Mouse (Mus musculus): ENCODE data around the gene Omd. TPM values are rescaled to one million over a fixed set of nuclear protein-coding genes. Genes with fewer than 3 reads are reported as not detected.
"Not testable (repeated sequence)": the region's sequence is repeated elsewhere in the genome, so short reads cannot be mapped to it uniquely, and the experiment has no call there.

Omd gene
- polyA plus RNA-seq, 1 experiment from 2014 or later: 0.43 TPM

- Histone ChIP-seq H3K27ac (no peak overlapping the region), H3K9ac (replicated peaks) (no peak overlapping the region), H3K4me2 (replicated peaks) (no peak overlapping the region), H3K4me3 (replicated peaks) (no peak overlapping the region), H3K36me3 (no peaks in the 10 kb centered on the region), H3K4me1 (replicated peaks) (no peaks in the 10 kb centered on the region), H3K9me3 (no peaks in the 10 kb centered on the region), H3K27me3 (no peaks in the 10 kb centered on the region)
- ATAC-seq: no peak
- WGBS: 72% methylated on average over 2 of the region's 2 CpGs
Measured at GRCm38 (mm10) chr13:49560886-49561285, 21.4 kb upstream of the Omd start.

- Histone ChIP-seq H3K4me3 (replicated peaks) (no peak overlapping the region), H3K27me3 (no peaks in the 10 kb centered on the region), H3K4me2 (replicated peaks) (no peak overlapping the region), H3K4me1 (replicated peaks) (no peaks in the 10 kb centered on the region), H3K36me3 (no peaks in the 10 kb centered on the region), H3K27ac (no peak overlapping the region), H3K9me3 (no peaks in the 10 kb centered on the region), H3K9ac (replicated peaks) (no peak overlapping the region)
- WGBS: 82% methylated on average over 1 of the region's 1 CpGs
- no peak for ATAC-seq
Measured at GRCm38 (mm10) chr13:49564347-49564746, 17.9 kb upstream of the Omd start.

- H3K36me3 ChIP-seq: no peaks in the 10 kb centered on the region
- no peak overlapping the region for H3K4me3 ChIP-seq (replicated peaks)
- H3K4me2 ChIP-seq (replicated peaks): no peak overlapping the region
- no peak overlapping the region for H3K27ac ChIP-seq
- WGBS: 67% methylated on average over 3 of the region's 3 CpGs
- no peak for ATAC-seq
- no peaks in the 10 kb centered on the region for H3K27me3 ChIP-seq
- H3K9ac ChIP-seq (replicated peaks): no peak overlapping the region
- no peaks in the 10 kb centered on the region for H3K9me3 ChIP-seq
- no peaks in the 10 kb centered on the region for H3K4me1 ChIP-seq (replicated peaks)
Measured at GRCm38 (mm10) chr13:49570371-49570770, 11.9 kb upstream of the Omd start.

- Histone ChIP-seq H3K4me1 (replicated peaks) (no peaks in the 10 kb centered on the region), H3K4me3 (replicated peaks) (no peak overlapping the region), H3K27ac (no peak overlapping the region), H3K36me3 (no peaks in the 10 kb centered on the region), H3K4me2 (replicated peaks) (no peak overlapping the region), H3K9me3 (no peaks in the 10 kb centered on the region), H3K27me3 (no peaks in the 10 kb centered on the region), H3K9ac (replicated peaks) (no peak overlapping the region)
- WGBS: 87% methylated on average over 2 of the region's 2 CpGs
- ATAC-seq: no peak
Measured at GRCm38 (mm10) chr13:49571418-49571817, 10.8 kb upstream of the Omd start.

GRCm38 (mm10) chr13:49583859-49584258, 1.6 kb downstream of the Omd start:
- no peaks in the 10 kb centered on the region for H3K36me3 ChIP-seq
- no peak overlapping the region for H3K4me2 ChIP-seq (replicated peaks)
- H3K9me3 ChIP-seq: no peaks in the 10 kb centered on the region
- no peak overlapping the region for H3K27ac ChIP-seq
- no peak overlapping the region for H3K4me3 ChIP-seq (replicated peaks)
- no peaks in the 10 kb centered on the region for H3K27me3 ChIP-seq
- H3K9ac ChIP-seq (replicated peaks): no peak overlapping the region
- no peaks in the 10 kb centered on the region for H3K4me1 ChIP-seq (replicated peaks)
- no peak for ATAC-seq

GRCm38 (mm10) chr13:49584307-49585005, 2.2 kb downstream of the Omd start:
- no peak for ATAC-seq
- H3K4me2 ChIP-seq (replicated peaks): no peak overlapping the region
- no peak overlapping the region for H3K4me3 ChIP-seq (replicated peaks)
- H3K27ac ChIP-seq: no peak overlapping the region
- 79% methylated on average over 8 of the region's 8 CpGs for WGBS
- H3K4me1 ChIP-seq (replicated peaks): no peaks in the 10 kb centered on the region
- no peak overlapping the region for H3K9ac ChIP-seq (replicated peaks)
- no peaks in the 10 kb centered on the region for H3K36me3 ChIP-seq
- H3K27me3 ChIP-seq: no peaks in the 10 kb centered on the region
- no peaks in the 10 kb centered on the region for H3K9me3 ChIP-seq

GRCm38 (mm10) chr13:49586062-49586461, 3.8 kb downstream of the Omd start:
- Histone ChIP-seq H3K9me3 (no peaks in the 10 kb centered on the region), H3K36me3 (no peaks in the 10 kb centered on the region), H3K9ac (replicated peaks) (no peak overlapping the region), H3K4me2 (replicated peaks) (no peak overlapping the region), H3K27ac (no peak overlapping the region), H3K4me1 (replicated peaks) (no peaks in the 10 kb centered on the region), H3K4me3 (replicated peaks) (no peak overlapping the region), H3K27me3 (no peaks in the 10 kb centered on the region)
- WGBS: 97% methylated on average over 6 of the region's 6 CpGs
- ATAC-seq: no peak

GRCm38 (mm10) chr13:49602541-49602940, 20.3 kb downstream of the Omd start:
- H3K4me1 ChIP-seq (replicated peaks); H3K27ac ChIP-seq; H3K4me3 ChIP-seq (replicated peaks); H3K36me3 ChIP-seq; H3K9me3 ChIP-seq; H3K27me3 ChIP-seq; ATAC-seq; H3K4me2 ChIP-seq (replicated peaks); H3K9ac ChIP-seq (replicated peaks): not testable (repeated sequence)
- 21% methylated on average over 2 of the region's 2 CpGs for WGBS

GRCm38 (mm10) chr13:49603603-49604002, 21.3 kb downstream of the Omd start:
- Histone ChIP-seq H3K4me2 (replicated peaks) (no peak overlapping the region), H3K9me3 (no peaks in the 10 kb centered on the region), H3K27me3 (no peaks in the 10 kb centered on the region), H3K9ac (replicated peaks) (no peak overlapping the region), H3K4me3 (replicated peaks) (no peak overlapping the region), H3K36me3 (no peaks in the 10 kb centered on the region), H3K4me1 (replicated peaks) (no peaks in the 10 kb centered on the region), H3K27ac (no peak overlapping the region)
- no peak for ATAC-seq

GRCm38 (mm10) chr13:49607714-49608113, 25.5 kb downstream of the Omd start, which contains the start of gene Ogn:
Ogn (plus strand) TSS chr13:49608046.
- Histone ChIP-seq H3K4me3 (replicated peaks) (no peak within 1 kb of the TSS), H3K9ac (replicated peaks) (no peak within 1 kb of the TSS), H3K4me1 (replicated peaks) (no peaks in the 10 kb centered on the region), H3K27ac (no peak within 1 kb of the TSS), H3K4me2 (replicated peaks) (no peak within 1 kb of the TSS), H3K27me3 (no peaks in the 10 kb centered on the region), H3K36me3 (no peaks in the 10 kb centered on the region), H3K9me3 (no peaks in the 10 kb centered on the region)
- 77% methylated on average over 4 of the region's 4 CpGs for WGBS
- no peak for ATAC-seq

GRCm38 (mm10) chr13:49608589-49609322, 26.5 kb downstream of the Omd start:
- H3K9me3 ChIP-seq: no peaks in the 10 kb centered on the region
- no peak for ATAC-seq
- no peak overlapping the region for H3K27ac ChIP-seq
- H3K4me1 ChIP-seq (replicated peaks): no peaks in the 10 kb centered on the region
- no peak overlapping the region for H3K4me3 ChIP-seq (replicated peaks)
- no peak overlapping the region for H3K9ac ChIP-seq (replicated peaks)
- no peak overlapping the region for H3K4me2 ChIP-seq (replicated peaks)
- no peaks in the 10 kb centered on the region for H3K27me3 ChIP-seq
- 85% methylated on average over 4 of the region's 4 CpGs for WGBS
- no peaks in the 10 kb centered on the region for H3K36me3 ChIP-seq

GRCm38 (mm10) chr13:49617021-49617420, 34.8 kb downstream of the Omd start:
- Histone ChIP-seq H3K4me1 (replicated peaks) (no peaks in the 10 kb centered on the region), H3K36me3 (no peaks in the 10 kb centered on the region), H3K27me3 (no peaks in the 10 kb centered on the region), H3K9me3 (no peaks in the 10 kb centered on the region), H3K4me2 (replicated peaks) (no peak overlapping the region), H3K9ac (replicated peaks) (no peak overlapping the region), H3K4me3 (replicated peaks) (no peak overlapping the region), H3K27ac (no peak overlapping the region)
- WGBS: 93% methylated on average over 3 of the region's 3 CpGs
- ATAC-seq: no peak

- Histone ChIP-seq H3K9me3 (no peaks in the 10 kb centered on the region), H3K4me3 (replicated peaks) (no peak overlapping the region), H3K36me3 (no peaks in the 10 kb centered on the region), H3K27ac (no peak overlapping the region), H3K4me2 (replicated peaks) (no peak overlapping the region), H3K4me1 (replicated peaks) (no peaks in the 10 kb centered on the region), H3K27me3 (no peaks in the 10 kb centered on the region), H3K9ac (replicated peaks) (no peak overlapping the region)
- no peak for ATAC-seq
Measured at GRCm38 (mm10) chr13:49618365-49618764, 36.1 kb downstream of the Omd start.
